Mouse (Mus musculus) lung, embryonic 15.5 days (tissue): ENCODE measurements around the gene Pcsk2. TPM values are rescaled to one million over a fixed set of nuclear protein-coding genes. Genes with fewer than 3 reads are reported as not detected.

Experiments used
- ATAC-seq: fragments of 200-750 bp; cut with Nextera tagmentation; 2 replicates; pipeline ENCODE4 v1.8.0; 2017; ENCODE audit warnings: moderate number of reproducible peaks, borderline replicate concordance; ENCODE audit not compliant: low FRiP score, low TSS enrichment; ENCODE audit errors: extremely low read depth
- H3K27ac ChIP-seq: fragments of 300-500 bp; sonication (generic); 2 replicates; pipeline ENCODE4 v1.5.1; 2015; ENCODE audit warnings: moderate library complexity, mild to moderate bottlenecking, inconsistent platforms
- H3K27me3 ChIP-seq: fragments of 300-500 bp; sonication (generic); 2 replicates; pipeline ENCODE4 v1.6.1; 2015; ENCODE audit warnings: inconsistent platforms
- H3K36me3 ChIP-seq: fragments of 300-500 bp; sonication (generic); 2 replicates; pipeline ENCODE4 v1.6.1; 2015; ENCODE audit warnings: inconsistent platforms
- H3K4me1 ChIP-seq: fragments of 300-500 bp; sonication (generic); 2 replicates; pipeline ENCODE4 v1.6.1; 2015; ENCODE audit warnings: inconsistent platforms
- H3K4me2 ChIP-seq: fragments of 300-500 bp; sonication (generic); 2 replicates; pipeline ENCODE4 v1.6.1; 2015; ENCODE audit warnings: inconsistent platforms, mild to moderate bottlenecking, moderate library complexity
- H3K4me3 ChIP-seq: fragments of 300-500 bp; sonication (generic); 2 replicates; pipeline ENCODE4 v1.5.1; 2015; ENCODE audit warnings: mild to moderate bottlenecking, inconsistent platforms
- H3K9ac ChIP-seq: fragments of 300-500 bp; sonication (generic); 2 replicates; pipeline ENCODE4 v1.6.1; 2015; ENCODE audit warnings: inconsistent platforms
- H3K9me3 ChIP-seq: fragments of 300-500 bp; sonication (generic); 2 replicates; pipeline ENCODE4 v1.6.1; 2016; ENCODE audit warnings: inconsistent platforms
- WGBS: fragments of 180-500 bp; shearing (Covaris S2); methylation state at CpG from one replicate; pipeline ENCODE4 v1.1.7; 2015; 5-methylcytosine and 5-hydroxymethylcytosine counted together
- polyA plus RNA-seq: library from polyadenylated mRNA; unstranded; fragments of >200 nt; fragmentation: Nextera tagmentation; extraction: Ambion mirVana; gene quantifications from 2 replicates; pipeline ENCODE4 v1.2.1, GENCODE M21; 2015

The Pcsk2 gene
- polyA plus RNA-seq, 1 experiment from 2014 or later, result 0.07 TPM

- H3K4me3 ChIP-seq, result no peak overlapping the region
- no peak overlapping the region for H3K4me2 ChIP-seq
- no peak for ATAC-seq
- H3K27ac ChIP-seq, result no peak overlapping the region
- H3K9ac ChIP-seq, result no peak overlapping the region
- WGBS, result 76% methylated on average over 6 of the region's 6 CpGs
- H3K4me1 ChIP-seq, result no peaks in the 10 kb centered on the region
- no peaks in the 10 kb centered on the region for H3K9me3 ChIP-seq
- no peaks in the 10 kb centered on the region for H3K27me3 ChIP-seq
- no peaks in the 10 kb centered on the region for H3K36me3 ChIP-seq
Measured at GRCm38 (mm10) chr2:143585341-143585740, 39.4 kb downstream of the Pcsk2 start.

- Histone ChIP-seq H3K9ac (no peak overlapping the region), H3K36me3 (no peaks in the 10 kb centered on the region), H3K9me3 (no peaks in the 10 kb centered on the region), H3K4me1 (no peaks in the 10 kb centered on the region), H3K4me3 (no peak overlapping the region), H3K4me2 (no peak overlapping the region), H3K27ac (no peak overlapping the region), H3K27me3 (no peaks in the 10 kb centered on the region)
- WGBS, result 92% methylated on average over 2 of the region's 2 CpGs
- ATAC-seq, result no peak
Measured at GRCm38 (mm10) chr2:143590398-143590797, 44.4 kb downstream of the Pcsk2 start.

- 73% methylated on average over 3 of the region's 3 CpGs for WGBS
- no peaks in the 10 kb centered on the region for H3K4me1 ChIP-seq
- H3K9me3 ChIP-seq, result no peaks in the 10 kb centered on the region
- no peak for ATAC-seq
- no peaks in the 10 kb centered on the region for H3K27me3 ChIP-seq
- no peak overlapping the region for H3K4me2 ChIP-seq
- H3K4me3 ChIP-seq, result no peak overlapping the region
- H3K27ac ChIP-seq, result no peak overlapping the region
- no peak overlapping the region for H3K9ac ChIP-seq
- no peaks in the 10 kb centered on the region for H3K36me3 ChIP-seq
Measured at GRCm38 (mm10) chr2:143603071-143603470, 57.1 kb downstream of the Pcsk2 start.

GRCm38 (mm10) chr2:143603871-143604512 is 58.0 kb downstream of the Pcsk2 start:
- WGBS, result 47% methylated on average over 2 of the region's 2 CpGs
- H3K9me3 ChIP-seq, result no peaks in the 10 kb centered on the region
- H3K4me1 ChIP-seq, result no peaks in the 10 kb centered on the region
- no peak overlapping the region for H3K27ac ChIP-seq
- no peak overlapping the region for H3K9ac ChIP-seq
- H3K36me3 ChIP-seq, result no peaks in the 10 kb centered on the region
- ATAC-seq, result no peak
- no peak overlapping the region for H3K4me2 ChIP-seq
- no peak overlapping the region for H3K4me3 ChIP-seq
- H3K27me3 ChIP-seq, result no peaks in the 10 kb centered on the region

- H3K27me3 ChIP-seq, result no peaks in the 10 kb centered on the region
- H3K9me3 ChIP-seq, result no peaks in the 10 kb centered on the region
- no peak overlapping the region for H3K4me3 ChIP-seq
- no peaks in the 10 kb centered on the region for H3K4me1 ChIP-seq
- H3K4me2 ChIP-seq, result no peak overlapping the region
- no peak overlapping the region for H3K27ac ChIP-seq
- H3K36me3 ChIP-seq, result no peaks in the 10 kb centered on the region
- H3K9ac ChIP-seq, result no peak overlapping the region
- WGBS, result 65% methylated on average over 9 of the region's 9 CpGs
- ATAC-seq, result no peak
Measured at GRCm38 (mm10) chr2:143610355-143611331, 64.7 kb downstream of the Pcsk2 start.

- H3K9ac ChIP-seq, result no peak overlapping the region
- no peaks in the 10 kb centered on the region for H3K27me3 ChIP-seq
- H3K4me1 ChIP-seq, result no peaks in the 10 kb centered on the region
- H3K36me3 ChIP-seq, result no peaks in the 10 kb centered on the region
- H3K27ac ChIP-seq, result no peak overlapping the region
- no peak overlapping the region for H3K4me3 ChIP-seq
- no peaks in the 10 kb centered on the region for H3K9me3 ChIP-seq
- ATAC-seq, result no peak
- no peak overlapping the region for H3K4me2 ChIP-seq
- 57% methylated on average over 3 of the region's 3 CpGs for WGBS
Measured at GRCm38 (mm10) chr2:143613466-143613865, 67.5 kb downstream of the Pcsk2 start.

GRCm38 (mm10) chr2:143614775-143615174 is 68.8 kb downstream of the Pcsk2 start:
- Histone ChIP-seq H3K36me3 (no peaks in the 10 kb centered on the region), H3K27ac (no peak overlapping the region), H3K9ac (no peak overlapping the region), H3K9me3 (no peaks in the 10 kb centered on the region), H3K27me3 (no peaks in the 10 kb centered on the region), H3K4me1 (no peaks in the 10 kb centered on the region), H3K4me2 (no peak overlapping the region), H3K4me3 (no peak overlapping the region)
- no peak for ATAC-seq
- 71% methylated on average over 5 of the region's 5 CpGs for WGBS

GRCm38 (mm10) chr2:143620916-143621315 is 75.0 kb downstream of the Pcsk2 start:
- Histone ChIP-seq H3K4me3 (no peak overlapping the region), H3K9me3 (no peaks in the 10 kb centered on the region), H3K27me3 (no peaks in the 10 kb centered on the region), H3K36me3 (no peaks in the 10 kb centered on the region), H3K4me2 (no peak overlapping the region), H3K4me1 (no peaks in the 10 kb centered on the region), H3K9ac (no peak overlapping the region), H3K27ac (no peak overlapping the region)
- ATAC-seq, result no peak
- 45% methylated on average over 3 of the region's 3 CpGs for WGBS

- H3K4me1 ChIP-seq, result no peaks in the 10 kb centered on the region
- ATAC-seq, result no peak
- no peak overlapping the region for H3K9ac ChIP-seq
- 47% methylated on average over 3 of the region's 3 CpGs for WGBS
- no peaks in the 10 kb centered on the region for H3K27me3 ChIP-seq
- no peak overlapping the region for H3K4me2 ChIP-seq
- H3K27ac ChIP-seq, result no peak overlapping the region
- no peaks in the 10 kb centered on the region for H3K9me3 ChIP-seq
- H3K36me3 ChIP-seq, result no peaks in the 10 kb centered on the region
- no peak overlapping the region for H3K4me3 ChIP-seq
Measured at GRCm38 (mm10) chr2:143623916-143624315, 78.0 kb downstream of the Pcsk2 start.

- 81% methylated on average over 1 of the region's 1 CpGs for WGBS
- Histone ChIP-seq H3K4me2 (no peak overlapping the region), H3K9ac (no peak overlapping the region), H3K9me3 (no peaks in the 10 kb centered on the region), H3K27ac (no peak overlapping the region), H3K4me1 (no peaks in the 10 kb centered on the region), H3K4me3 (no peak overlapping the region), H3K27me3 (no peaks in the 10 kb centered on the region), H3K36me3 (no peaks in the 10 kb centered on the region)
- no peak for ATAC-seq
Measured at GRCm38 (mm10) chr2:143643305-143643704, 97.3 kb downstream of the Pcsk2 start.

GRCm38 (mm10) chr2:143644374-143644773 is 98.4 kb downstream of the Pcsk2 start:
- Histone ChIP-seq H3K9me3 (no peaks in the 10 kb centered on the region), H3K27me3 (no peaks in the 10 kb centered on the region), H3K27ac (no peak overlapping the region), H3K4me1 (no peaks in the 10 kb centered on the region), H3K4me3 (no peak overlapping the region), H3K4me2 (no peak overlapping the region), H3K36me3 (no peaks in the 10 kb centered on the region), H3K9ac (no peak overlapping the region)
- ATAC-seq, result no peak
- 66% methylated on average over 4 of the region's 4 CpGs for WGBS

GRCm38 (mm10) chr2:143646001-143646400 is 100.0 kb downstream of the Pcsk2 start:
- no peaks in the 10 kb centered on the region for H3K27me3 ChIP-seq
- no peak overlapping the region for H3K27ac ChIP-seq
- H3K4me3 ChIP-seq, result no peak overlapping the region
- H3K36me3 ChIP-seq, result no peaks in the 10 kb centered on the region
- no peaks in the 10 kb centered on the region for H3K4me1 ChIP-seq
- no peak overlapping the region for H3K4me2 ChIP-seq
- no peaks in the 10 kb centered on the region for H3K9me3 ChIP-seq
- no peak for ATAC-seq
- no peak overlapping the region for H3K9ac ChIP-seq
- WGBS, result 80% methylated on average over 5 of the region's 5 CpGs
